Mouse (Mus musculus) embryonic facial prominence, embryonic 12.5 days (tissue): ENCODE results near the gene Hoxb7. TPM values are rescaled to one million over a fixed set of nuclear protein-coding genes. Genes with fewer than 3 reads are reported as not detected.

Experiments
- ATAC-seq: fragments of 200-750 bp; cut with Nextera tagmentation; 2 replicates; pipeline ENCODE4 v1.8.0; 2017; ENCODE audit not compliant: insufficient number of reproducible peaks, insufficient read depth, low FRiP score, low TSS enrichment
- H3K27ac ChIP-seq: fragments of 300-500 bp; sonication (generic); 2 replicates; pipeline ENCODE4 v1.5.1; 2016; ENCODE audit warnings: mild to moderate bottlenecking
- H3K27me3 ChIP-seq: fragments of 300-500 bp; sonication (generic); 2 replicates; pipeline ENCODE4 v1.6.1; 2016; ENCODE audit warnings: mild to moderate bottlenecking, moderate library complexity
- H3K36me3 ChIP-seq: fragments of 300-500 bp; sonication (generic); 2 replicates; pipeline ENCODE4 v1.6.1; 2016; ENCODE audit warnings: mild to moderate bottlenecking
- H3K4me1 ChIP-seq: fragments of 300-500 bp; sonication (generic); 2 replicates; pipeline ENCODE4 v1.6.1; 2016
- H3K4me2 ChIP-seq: fragments of 300-500 bp; sonication (generic); replicated peaks from 2 replicates; pipeline ENCODE4 v1.6.1; 2016; ENCODE audit warnings: mild to moderate bottlenecking, moderate library complexity
- H3K4me3 ChIP-seq: fragments of 300-500 bp; sonication (generic); 2 replicates; pipeline ENCODE4 v1.5.1; 2016; ENCODE audit warnings: mild to moderate bottlenecking
- H3K9ac ChIP-seq: fragments of 300-500 bp; sonication (generic); 2 replicates; pipeline ENCODE4 v1.6.1; 2016; ENCODE audit warnings: mild to moderate bottlenecking, moderate library complexity
- H3K9me3 ChIP-seq: fragments of 300-500 bp; sonication (generic); 2 replicates; pipeline ENCODE4 v1.6.1; 2016; ENCODE audit warnings: mild to moderate bottlenecking, moderate library complexity
- WGBS: fragments of 180-500 bp; shearing (Covaris S2); methylation state at CpG from one replicate; pipeline ENCODE4 v1.1.7; 2016; 5-methylcytosine and 5-hydroxymethylcytosine counted together
- microRNA counts: library from miRNA; unstranded; fragments of <30 nt; microRNA quantifications from one replicate; lab custom pipeline; 2017
- microRNA-seq: library from miRNA; unstranded; fragments of <30 nt; microRNA quantifications from one replicate; pipeline ENCODE4, GENCODE M21; 2017
- polyA plus RNA-seq: library from polyadenylated mRNA; unstranded; fragments of >200 nt; fragmentation: Nextera tagmentation; extraction: Ambion mirVana; gene quantifications from 2 replicates; pipeline ENCODE4 v1.2.1, GENCODE M21; 2016

Gene Hoxb7
- polyA plus RNA-seq, 1 experiment from 2014 or later: not detected

DNA sequence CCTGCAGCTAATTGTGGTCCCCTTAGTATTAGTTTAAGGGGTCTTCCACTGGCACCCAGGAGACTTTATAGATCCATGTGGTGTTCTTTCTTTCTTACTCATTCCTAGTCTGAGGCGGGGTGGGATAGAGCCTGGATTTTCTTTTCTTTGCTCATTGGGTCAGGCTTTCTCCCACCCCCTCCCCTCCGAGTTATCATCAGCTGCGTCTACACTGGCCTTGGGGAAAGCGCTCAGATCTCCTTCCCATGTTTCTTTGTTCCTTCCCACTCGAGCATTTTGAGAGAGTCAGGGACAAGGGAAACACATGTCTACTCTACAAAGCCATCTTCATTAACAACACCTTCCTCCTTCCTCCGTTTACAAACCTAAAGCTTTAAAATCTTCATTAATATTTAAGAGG, 50.6 kb downstream of the Hoxb7 start:
- no peak overlapping the region for H3K27ac ChIP-seq
- no peak overlapping the region for H3K4me2 ChIP-seq
- 1% methylated on average over 6 of the region's 6 CpGs for WGBS
- no peak for ATAC-seq
- no peaks in the 10 kb centered on the region for H3K36me3 ChIP-seq
- peaks cover 100% of the 10 kb centered on the region for H3K27me3 ChIP-seq
- no peaks in the 10 kb centered on the region for H3K9me3 ChIP-seq
- no peak overlapping the region for H3K9ac ChIP-seq
- no peak overlapping the region for H3K4me3 ChIP-seq
- peaks cover 7% of the 10 kb centered on the region; the same call in 1 of the 2 replicates for H3K4me1 ChIP-seq

DNA sequence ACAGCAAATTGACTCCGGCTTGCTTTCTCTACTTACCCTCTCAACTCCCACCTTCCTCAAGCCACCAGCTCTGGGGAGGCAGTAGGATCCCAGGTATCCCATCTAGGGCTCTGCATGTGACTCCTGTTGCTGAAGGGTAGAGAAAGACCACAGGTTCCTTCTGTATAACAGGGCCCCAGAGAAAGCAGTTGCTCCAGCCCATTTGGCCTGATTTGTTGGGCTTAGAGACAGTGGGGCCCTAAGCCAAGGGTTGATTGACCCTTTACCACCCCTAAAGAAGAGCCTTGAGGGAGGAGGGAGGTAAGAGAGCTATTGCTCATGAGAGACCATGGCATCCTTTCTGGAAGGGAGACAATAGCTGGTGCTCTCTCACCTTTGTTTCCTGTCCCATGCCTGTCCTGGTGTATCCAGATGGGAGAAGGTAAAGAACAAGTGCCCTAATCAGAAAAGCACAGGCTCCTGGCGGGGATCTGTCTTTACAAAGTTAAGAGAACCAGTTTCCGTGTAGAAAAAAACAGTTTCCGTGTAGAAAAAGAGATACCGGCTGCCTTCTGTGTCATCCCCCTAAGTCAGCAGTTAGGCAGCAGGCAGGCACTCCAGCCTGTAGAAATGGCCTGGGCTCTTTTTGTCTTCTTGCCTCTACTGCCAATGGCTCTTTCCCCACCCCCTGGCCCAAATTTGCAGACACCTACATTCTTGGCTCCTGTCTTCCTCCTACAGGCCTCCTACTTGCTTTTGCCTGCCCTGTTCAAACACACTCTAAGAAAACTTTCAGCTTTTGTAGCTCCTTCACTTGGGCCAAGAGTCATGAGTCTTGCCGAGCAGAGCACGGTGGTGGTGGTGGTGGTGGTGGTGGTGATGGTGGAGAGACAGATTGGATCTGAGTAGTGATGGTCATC, 52.8 kb downstream of the Hoxb7 start:
- no peak overlapping the region for H3K4me3 ChIP-seq
- no peaks in the 10 kb centered on the region for H3K9me3 ChIP-seq
- ATAC-seq: no peak
- peaks cover 100% of the 10 kb centered on the region for H3K27me3 ChIP-seq
- H3K27ac ChIP-seq: no peak overlapping the region
- H3K4me1 ChIP-seq: no peaks in the 10 kb centered on the region
- no peaks in the 10 kb centered on the region for H3K36me3 ChIP-seq
- no peak overlapping the region for H3K4me2 ChIP-seq
- WGBS: 10% methylated on average over 7 of the region's 7 CpGs
- H3K9ac ChIP-seq: no peak overlapping the region

MicroRNAs encoded within 50 kb of the gene (microRNA counts, 519-probe panel; counts per million panel counts)
- 460 counts per million, percentile 65 among the panel's probes with 10 or more counts for microRNA mmu-miR-10a (lab: Ali Mortazavi, UCI)
- microRNA mmu-miR-196a (lab: Ali Mortazavi, UCI): 460 counts per million, percentile 65 among the panel's probes with 10 or more counts

Small RNA genes lying within 50 kb of the gene (microRNA-seq; reads per million reads assigned to microRNA genes)
- gene Mir10a: 545 reads per million, percentile 70 among the genes with 10 or more reads in this experiment
- gene Mir196a-1: not detected

Other genes starting within 250 kb of the Hoxb7 start
- gene Ube2z, start 221.2 kb upstream of the Hoxb7 start, polyA plus RNA-seq: 49.2 and 53.0 TPM in 2 replicates
- gene Atp5g1, start 211.0 kb upstream of the Hoxb7 start, polyA plus RNA-seq: 494 and 532 TPM in 2 replicates
- gene Calcoco2, start 174.7 kb upstream of the Hoxb7 start, polyA plus RNA-seq: not detected in 2 replicates
- gene Ttll6, start 152.8 kb upstream of the Hoxb7 start, polyA plus RNA-seq: 0.12 TPM in 1 of 2 replicates, not detected in the other
- gene Hoxb13, start 92.3 kb upstream of the Hoxb7 start, polyA plus RNA-seq: not detected in 2 replicates
- gene Hoxb9, start 15.2 kb upstream of the Hoxb7 start, polyA plus RNA-seq: 0.09 TPM in 2 replicates
- gene Hoxb8, start 4.7 kb upstream of the Hoxb7 start, polyA plus RNA-seq: not detected in 2 replicates
- not detected in 2 replicates for gene Hoxb6, start 5.9 kb downstream of the Hoxb7 start, polyA plus RNA-seq
- gene Hoxb5, start 16.7 kb downstream of the Hoxb7 start, polyA plus RNA-seq: 0.38 TPM in 1 of 2 replicates, not detected in the other
- 0.22 TPM in 1 of 2 replicates, not detected in the other for gene Hoxb4, start 31.6 kb downstream of the Hoxb7 start, polyA plus RNA-seq
- gene Hoxb3, start 36.7 kb downstream of the Hoxb7 start, polyA plus RNA-seq: 0.53 and 0.87 TPM in 2 replicates
- 3.9 and 6.5 TPM in 2 replicates for gene Hoxb2, start 63.9 kb downstream of the Hoxb7 start, polyA plus RNA-seq
- gene Hoxb1, start 79.1 kb downstream of the Hoxb7 start, polyA plus RNA-seq: 0.08 and 0.18 TPM in 2 replicates
- gene Skap1, start 178.0 kb downstream of the Hoxb7 start, polyA plus RNA-seq: 0.32 and 0.50 TPM in 2 replicates